Mouse (Mus musculus): ENCODE results near the gene Shc2. TPM values are rescaled to one million over a fixed set of nuclear protein-coding genes. Genes with fewer than 3 reads are reported as not detected.

Shc2 gene
- polyA plus RNA-seq, 1 experiment from 2014 or later, result 8.5 TPM

DNA sequence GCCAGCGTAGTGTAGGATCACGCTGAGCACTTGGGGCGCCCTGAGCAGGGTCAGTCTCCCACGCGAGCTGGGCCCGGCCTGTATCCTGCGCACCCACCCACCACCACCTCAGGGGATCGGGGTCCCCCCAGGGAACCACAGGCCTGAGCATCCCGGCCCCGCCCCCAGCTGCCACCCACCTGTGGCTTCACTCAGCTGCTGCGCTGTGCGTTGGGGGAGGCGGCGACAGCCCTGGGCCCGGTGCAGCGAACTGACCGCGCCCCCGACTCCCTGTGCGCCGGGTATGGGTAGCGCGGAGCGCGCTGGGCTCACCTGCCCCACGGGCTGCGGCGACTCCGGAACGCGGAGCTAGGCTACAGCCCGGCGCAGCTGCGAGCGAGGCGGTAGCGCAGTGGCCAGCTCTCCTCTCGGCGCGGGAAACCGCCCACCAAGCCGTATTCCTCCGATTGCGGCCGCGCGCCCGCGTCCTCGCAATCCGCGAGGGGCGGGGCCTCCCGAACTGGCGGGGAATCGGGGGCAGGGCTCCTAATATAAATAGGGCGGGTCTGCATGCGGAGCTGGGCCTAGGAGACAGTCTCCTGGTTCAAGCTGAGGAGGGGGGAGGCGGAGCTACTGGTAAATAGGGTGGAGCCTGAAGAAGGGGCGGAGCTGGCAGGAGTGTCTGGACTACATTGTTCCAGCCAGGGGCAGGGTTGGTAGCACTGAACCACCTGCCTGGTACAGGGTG is 24.0 kb downstream of the Shc2 start, which contains the start of gene C2cd4c:
Gene C2cd4c, minus strand, starts transcription at position 448 of the 727 bp plus-strand sequence.
- H3K4me2 ChIP-seq (replicated peaks; ENCODE audit: low read depth, low read length), result peak within 1 kb of the TSS; percentile 97
- H3K36me3 ChIP-seq (ENCODE audit: control insufficient read depth, insufficient read depth, low read length), result no peaks in the 10 kb centered on the region
- peaks cover 22% of the 10 kb centered on the region for H3K27me3 ChIP-seq (ENCODE audit: control insufficient read depth, insufficient read depth, low read length)
- WGBS, result 1% methylated on average over 59 of the region's 60 CpGs
- H3K27ac ChIP-seq (ENCODE audit: low read depth, low read length), result no peak within 1 kb of the TSS
- peak within 1 kb of the TSS; percentile 54 for H3K4me3 ChIP-seq (ENCODE audit: low read length)
- peak; percentile 90 for ATAC-seq (ENCODE audit: low FRiP score, low TSS enrichment)
- H3K9me3 ChIP-seq (ENCODE audit: control insufficient read depth, low read length), result no peaks in the 10 kb centered on the region
- H3K4me1 ChIP-seq (ENCODE audit: control insufficient read depth, insufficient read depth, low read length), result peaks cover 14% of the 10 kb centered on the region
- H3K9ac ChIP-seq (ENCODE audit: low read depth, low read length), result peak within 1 kb of the TSS; percentile 56

- Histone ChIP-seq H3K27ac (ENCODE audit: low read depth, low read length) (no peak overlapping the region), H3K4me1 (ENCODE audit: control insufficient read depth, insufficient read depth, low read length) (peaks cover 14% of the 10 kb centered on the region), H3K9me3 (ENCODE audit: control insufficient read depth, low read length) (no peaks in the 10 kb centered on the region), H3K36me3 (ENCODE audit: control insufficient read depth, insufficient read depth, low read length) (no peaks in the 10 kb centered on the region), H3K4me3 (ENCODE audit: low read length) (peak overlapping the region; percentile 54), H3K27me3 (ENCODE audit: control insufficient read depth, insufficient read depth, low read length) (peaks cover 22% of the 10 kb centered on the region), H3K9ac (ENCODE audit: low read depth, low read length) (peak overlapping the region; percentile 18; the same call in 1 of the 2 replicates), H3K4me2 (replicated peaks; ENCODE audit: low read depth, low read length) (peak overlapping the region; percentile 32)
- no peak for ATAC-seq (ENCODE audit: low FRiP score, low TSS enrichment)
- WGBS, result 10% methylated on average over 51 of the region's 51 CpGs
Observed at GRCm38 (mm10) chr10:79612192-79613135, 25.3 kb downstream of the Shc2 start.

DNA sequence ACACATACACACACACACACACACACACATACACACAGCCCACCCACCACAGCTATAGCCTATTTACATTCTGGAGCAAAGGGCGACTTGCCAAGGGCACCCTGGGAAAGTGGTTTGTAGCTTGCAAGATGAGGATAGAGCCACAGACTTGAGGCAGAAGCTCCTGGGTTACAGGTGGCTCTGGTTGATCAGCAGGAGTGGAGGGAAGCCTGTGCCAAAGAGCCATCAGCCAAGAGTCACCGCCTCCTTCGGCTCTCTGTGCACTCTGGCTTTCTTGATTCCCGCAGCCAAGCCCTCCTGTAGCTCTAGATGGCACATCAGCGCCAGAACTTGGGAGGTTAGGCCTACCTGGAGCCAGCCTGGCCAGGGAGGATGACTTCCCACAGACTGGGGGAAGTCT is 26.4 kb downstream of the Shc2 start:
- Histone ChIP-seq H3K9ac (ENCODE audit: low read depth, low read length) (no peak overlapping the region), H3K36me3 (ENCODE audit: control insufficient read depth, insufficient read depth, low read length) (no peaks in the 10 kb centered on the region), H3K27ac (ENCODE audit: low read depth, low read length) (no peak overlapping the region), H3K4me1 (ENCODE audit: control insufficient read depth, insufficient read depth, low read length) (peaks cover 14% of the 10 kb centered on the region), H3K4me3 (ENCODE audit: low read length) (no peak overlapping the region), H3K9me3 (ENCODE audit: control insufficient read depth, low read length) (no peaks in the 10 kb centered on the region), H3K27me3 (ENCODE audit: control insufficient read depth, insufficient read depth, low read length) (peaks cover 22% of the 10 kb centered on the region), H3K4me2 (replicated peaks; ENCODE audit: low read depth, low read length) (no peak overlapping the region)
- no peak for ATAC-seq (ENCODE audit: low FRiP score, low TSS enrichment)
- WGBS, result 50% methylated on average over 5 of the region's 5 CpGs

- Histone ChIP-seq H3K27me3 (ENCODE audit: control insufficient read depth, insufficient read depth, low read length) (peaks cover 22% of the 10 kb centered on the region), H3K27ac (ENCODE audit: low read depth, low read length) (no peak overlapping the region), H3K9me3 (ENCODE audit: control insufficient read depth, low read length) (no peaks in the 10 kb centered on the region), H3K9ac (ENCODE audit: low read depth, low read length) (no peak overlapping the region), H3K36me3 (ENCODE audit: control insufficient read depth, insufficient read depth, low read length) (no peaks in the 10 kb centered on the region), H3K4me1 (ENCODE audit: control insufficient read depth, insufficient read depth, low read length) (peaks cover 14% of the 10 kb centered on the region), H3K4me2 (replicated peaks; ENCODE audit: low read depth, low read length) (no peak overlapping the region), H3K4me3 (ENCODE audit: low read length) (no peak overlapping the region)
- ATAC-seq (ENCODE audit: low FRiP score, low TSS enrichment), result no peak
- WGBS, result 79% methylated on average over 3 of the region's 3 CpGs
Observed at GRCm38 (mm10) chr10:79609276-79609675, 28.4 kb downstream of the Shc2 start.

- Histone ChIP-seq H3K9ac (ENCODE audit: low read depth, low read length) (no peak overlapping the region), H3K4me3 (ENCODE audit: low read length) (no peak overlapping the region), H3K4me2 (replicated peaks; ENCODE audit: low read depth, low read length) (no peak overlapping the region), H3K4me1 (ENCODE audit: control insufficient read depth, insufficient read depth, low read length) (peaks cover 9% of the 10 kb centered on the region; the same call in 1 of the 2 replicates), H3K27ac (ENCODE audit: low read depth, low read length) (no peak overlapping the region), H3K9me3 (ENCODE audit: control insufficient read depth, low read length) (no peaks in the 10 kb centered on the region), H3K27me3 (ENCODE audit: control insufficient read depth, insufficient read depth, low read length) (peaks cover 13% of the 10 kb centered on the region), H3K36me3 (ENCODE audit: control insufficient read depth, insufficient read depth, low read length) (no peaks in the 10 kb centered on the region)
- WGBS, result 34% methylated on average over 2 of the region's 2 CpGs
- ATAC-seq (ENCODE audit: low FRiP score, low TSS enrichment), result no peak
Observed at GRCm38 (mm10) chr10:79607892-79608291, 29.8 kb downstream of the Shc2 start.

DNA sequence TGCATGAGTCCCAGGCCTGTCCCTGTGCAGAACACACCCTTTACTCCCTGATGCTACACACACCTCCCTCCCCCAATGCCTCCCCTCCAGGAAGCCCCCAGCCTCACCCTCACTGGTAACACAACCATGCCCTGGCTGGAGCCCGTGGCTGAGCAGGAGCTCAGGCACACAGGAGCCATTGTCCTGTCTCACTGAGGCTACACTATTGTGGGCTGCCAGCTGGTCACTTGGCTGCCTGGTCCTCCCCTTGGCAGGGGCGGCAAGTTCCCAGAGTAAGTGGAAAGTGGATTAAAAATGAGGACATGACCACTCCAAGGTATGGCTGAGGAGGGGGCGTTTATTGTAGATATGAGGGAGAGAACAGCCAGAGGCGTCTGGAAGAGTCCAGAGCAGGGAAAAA is 31.2 kb downstream of the Shc2 start:
- no peak for ATAC-seq (ENCODE audit: low FRiP score, low TSS enrichment)
- no peak overlapping the region for H3K9ac ChIP-seq (ENCODE audit: low read depth, low read length)

GRCm38 (mm10) chr10:79597936-79598230 is 39.8 kb downstream of the Shc2 start:
- no peak for ATAC-seq (ENCODE audit: low FRiP score, low TSS enrichment)
- Histone ChIP-seq H3K9ac (ENCODE audit: low read depth, low read length) (no peak overlapping the region), H3K27ac (ENCODE audit: low read depth, low read length) (no peak overlapping the region), H3K36me3 (ENCODE audit: control insufficient read depth, insufficient read depth, low read length) (no peaks in the 10 kb centered on the region), H3K4me1 (ENCODE audit: control insufficient read depth, insufficient read depth, low read length) (no peaks in the 10 kb centered on the region), H3K4me2 (replicated peaks; ENCODE audit: low read depth, low read length) (no peak overlapping the region), H3K4me3 (ENCODE audit: low read length) (no peak overlapping the region), H3K27me3 (ENCODE audit: control insufficient read depth, insufficient read depth, low read length) (0 out of 2 replicates have a peak, but pooled peaks cover 3% of the 10 kb centered on the region), H3K9me3 (ENCODE audit: control insufficient read depth, low read length) (no peaks in the 10 kb centered on the region)
- WGBS, result 62% methylated on average over 4 of the region's 4 CpGs

More for the DNA sequence above, 31.2 kb downstream of the Shc2 start:
- H3K27me3 ChIP-seq (ENCODE audit: control insufficient read depth, insufficient read depth, low read length), result no peaks in the 10 kb centered on the region; the same call in none of the 2 replicates
- 74% methylated on average over 4 of the region's 4 CpGs for WGBS
- H3K9me3 ChIP-seq (ENCODE audit: control insufficient read depth, low read length), result no peaks in the 10 kb centered on the region
- no peak overlapping the region for H3K27ac ChIP-seq (ENCODE audit: low read depth, low read length)
- no peak overlapping the region for H3K4me3 ChIP-seq (ENCODE audit: low read length)
- H3K4me2 ChIP-seq (replicated peaks; ENCODE audit: low read depth, low read length), result no peak overlapping the region
- no peaks in the 10 kb centered on the region for H3K36me3 ChIP-seq (ENCODE audit: control insufficient read depth, insufficient read depth, low read length)
- no peaks in the 10 kb centered on the region for H3K4me1 ChIP-seq (ENCODE audit: control insufficient read depth, insufficient read depth, low read length)

- no peak overlapping the region for H3K9ac ChIP-seq (ENCODE audit: low read depth, low read length)
- H3K4me1 ChIP-seq (ENCODE audit: control insufficient read depth, insufficient read depth, low read length), result no peaks in the 10 kb centered on the region
- H3K36me3 ChIP-seq (ENCODE audit: control insufficient read depth, insufficient read depth, low read length), result no peaks in the 10 kb centered on the region
- no peak overlapping the region for H3K4me2 ChIP-seq (replicated peaks; ENCODE audit: low read depth, low read length)
- no peak overlapping the region for H3K27ac ChIP-seq (ENCODE audit: low read depth, low read length)
- no peak overlapping the region for H3K4me3 ChIP-seq (ENCODE audit: low read length)
- 41% methylated on average over 13 of the region's 13 CpGs for whole genome bisulfite sequencing
- ATAC-seq (ENCODE audit: low FRiP score, low TSS enrichment), result no peak
- 0 out of 2 replicates have a peak, but pooled peaks cover 3% of the 10 kb centered on the region for H3K27me3 ChIP-seq (ENCODE audit: control insufficient read depth, insufficient read depth, low read length)
- H3K9me3 ChIP-seq (ENCODE audit: control insufficient read depth, low read length), result no peaks in the 10 kb centered on the region
Observed at GRCm38 (mm10) chr10:79597051-79597935, 40.4 kb downstream of the Shc2 start.

All from kidney, embryonic 14.5 days (tissue).